Mouse (Mus musculus) hindbrain, embryonic 16.5 days (tissue): ENCODE results near the gene Bsn. TPM values are rescaled to one million over a fixed set of nuclear protein-coding genes. Genes with fewer than 3 reads are reported as not detected.

Experiments used
- ATAC-seq: fragments of 200-750 bp; cut with Nextera tagmentation; 2 replicates; pipeline ENCODE4 v1.8.0; 2017; ENCODE audit warnings: moderate TSS enrichment, moderate library complexity
- H3K27ac ChIP-seq: fragments of 300-500 bp; sonication (generic); 2 replicates; pipeline ENCODE4 v1.5.1; 2014; ENCODE audit warnings: low read depth, mild to moderate bottlenecking, control low read depth, low read length, moderate library complexity
- H3K27me3 ChIP-seq: fragments of 300-500 bp; sonication (generic); replicated peaks from 2 replicates; pipeline ENCODE4 v1.6.1; 2014; ENCODE audit warnings: low read length; ENCODE audit not compliant: control insufficient read depth, insufficient read depth
- H3K36me3 ChIP-seq: fragments of 300-500 bp; sonication (generic); 2 replicates; pipeline ENCODE4 v1.6.1; 2014; ENCODE audit warnings: mild to moderate bottlenecking, low read length, moderate library complexity, mixed read lengths; ENCODE audit not compliant: control insufficient read depth, insufficient read depth
- H3K4me1 ChIP-seq: fragments of 300-500 bp; sonication (generic); 2 replicates; pipeline ENCODE4 v1.6.1; 2014; ENCODE audit warnings: low read depth, low read length; ENCODE audit not compliant: control insufficient read depth, insufficient read depth
- H3K4me2 ChIP-seq: fragments of 300-500 bp; sonication (generic); 2 replicates; pipeline ENCODE4 v1.6.1; 2014; ENCODE audit warnings: mild to moderate bottlenecking, low read length, control low read depth, moderate library complexity
- H3K4me3 ChIP-seq: fragments of 300-500 bp; sonication (generic); 2 replicates; pipeline ENCODE4 v1.5.1; 2014; ENCODE audit warnings: mild to moderate bottlenecking, low read length, control low read depth, moderate library complexity
- H3K9ac ChIP-seq: fragments of 300-500 bp; sonication (generic); 2 replicates; pipeline ENCODE4 v1.6.1; 2014; ENCODE audit warnings: low read depth, mild to moderate bottlenecking, control low read depth, low read length, moderate library complexity
- H3K9me3 ChIP-seq: fragments of 300-500 bp; sonication (generic); 2 replicates; pipeline ENCODE4 v1.6.1; 2014; ENCODE audit warnings: mild to moderate bottlenecking, low read length, moderate library complexity; ENCODE audit not compliant: control insufficient read depth
- WGBS: fragments of 180-500 bp; shearing (Covaris S2); extraction: QIAGEN DNeasy Blood & Tissue Kit; methylation state at CpG from one replicate; pipeline ENCODE4 v1.1.7; 2014; 5-methylcytosine and 5-hydroxymethylcytosine counted together
- polyA plus RNA-seq: library from polyadenylated mRNA; unstranded; fragments of >200 nt; fragmentation: Nextera tagmentation; extraction: Ambion mirVana; gene quantifications from 2 replicates; pipeline ENCODE4 v1.2.1, GENCODE M21; 2015

Gene Bsn
- polyA plus RNA-seq, 1 experiment from 2014 or later = 9.5 TPM

GRCm38 (mm10) chr9:108112719-108113340, 77.4 kb downstream of the Bsn start:
- H3K36me3 ChIP-seq = peaks cover 31% of the 10 kb centered on the region
- no peak for ATAC-seq
- H3K9me3 ChIP-seq = no peaks in the 10 kb centered on the region
- H3K9ac ChIP-seq = no peak overlapping the region
- H3K4me1 ChIP-seq = peaks cover 9% of the 10 kb centered on the region
- no peaks in the 10 kb centered on the region for H3K27me3 ChIP-seq
- no peak overlapping the region for H3K4me3 ChIP-seq
- H3K27ac ChIP-seq = no peak overlapping the region
- no peak overlapping the region for H3K4me2 ChIP-seq
- WGBS = 84% methylated on average over 18 of the region's 18 CpGs

GRCm38 (mm10) chr9:108111593-108112121, 78.5 kb downstream of the Bsn start:
- Histone ChIP-seq H3K27ac (no peak overlapping the region), H3K36me3 (peaks cover 28% of the 10 kb centered on the region), H3K9me3 (no peaks in the 10 kb centered on the region), H3K27me3 (no peaks in the 10 kb centered on the region), H3K4me1 (peaks cover 9% of the 10 kb centered on the region), H3K4me3 (no peak overlapping the region), H3K9ac (peak overlapping the region; percentile 43), H3K4me2 (peak overlapping the region; percentile 44)
- WGBS = 70% methylated on average over 17 of the region's 17 CpGs
- no peak for ATAC-seq

DNA sequence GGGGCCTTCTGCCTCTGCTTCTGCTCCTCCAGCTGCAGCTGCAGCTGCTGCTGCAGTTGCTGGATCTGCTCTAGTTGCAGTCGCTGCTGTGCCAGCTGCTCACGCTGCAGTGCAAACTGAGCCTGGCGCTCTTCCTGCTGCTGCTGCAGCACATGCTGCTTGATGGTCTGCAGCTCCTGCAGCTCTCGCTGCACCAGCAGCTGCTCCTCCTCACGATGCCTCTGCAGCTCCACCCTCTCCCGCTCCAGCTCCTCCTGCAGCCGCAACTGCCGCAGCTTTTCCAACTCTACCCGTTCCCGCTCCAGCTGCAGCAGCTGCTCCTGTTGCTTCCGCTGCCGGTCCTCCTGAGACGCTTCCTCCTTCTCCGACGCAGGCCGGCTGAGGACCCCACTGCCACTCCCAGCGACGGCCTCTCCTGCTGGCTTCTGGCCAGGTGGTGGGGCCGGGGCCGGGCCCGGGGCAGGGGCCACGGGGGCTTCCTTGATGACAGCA, 79.0 kb downstream of the Bsn start:
- H3K27ac ChIP-seq = peak overlapping the region; percentile 29; the same call in 1 of the 2 replicates
- H3K4me3 ChIP-seq = no peak overlapping the region
- peak; percentile 18; the same call in 1 of the 2 replicates for ATAC-seq
- peak overlapping the region; percentile 44 for H3K4me2 ChIP-seq
- no peaks in the 10 kb centered on the region for H3K9me3 ChIP-seq
- peaks cover 9% of the 10 kb centered on the region for H3K4me1 ChIP-seq
- 13% methylated on average over 22 of the region's 22 CpGs for WGBS
- no peaks in the 10 kb centered on the region for H3K27me3 ChIP-seq
- peak overlapping the region; percentile 43 for H3K9ac ChIP-seq
- H3K36me3 ChIP-seq = peaks cover 28% of the 10 kb centered on the region

DNA sequence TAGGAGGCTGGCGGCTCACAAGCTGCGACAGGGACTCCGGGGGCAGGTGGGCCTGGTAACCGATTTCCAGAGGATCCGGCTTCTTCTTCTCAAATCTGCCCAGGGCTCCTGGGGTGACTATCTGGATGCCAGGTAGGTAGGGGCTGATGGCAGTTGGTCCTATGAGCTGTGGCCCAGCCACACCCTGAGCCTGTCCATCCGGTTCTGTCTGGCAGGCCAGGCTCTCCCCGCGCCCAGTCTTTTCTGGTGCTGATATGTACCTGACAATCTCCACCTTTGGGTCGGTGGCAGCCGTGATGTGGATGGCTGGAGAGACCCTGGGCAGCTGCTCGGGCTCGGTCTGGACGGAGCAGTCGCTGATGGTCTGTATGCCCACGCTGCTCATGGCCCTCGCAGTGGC, 80.0 kb downstream of the Bsn start:
- Histone ChIP-seq H3K27ac (no peak overlapping the region), H3K9ac (no peak overlapping the region), H3K4me1 (peaks cover 11% of the 10 kb centered on the region), H3K27me3 (no peaks in the 10 kb centered on the region), H3K4me2 (no peak overlapping the region), H3K9me3 (no peaks in the 10 kb centered on the region), H3K4me3 (no peak overlapping the region), H3K36me3 (peaks cover 30% of the 10 kb centered on the region)
- ATAC-seq = no peak
- 92% methylated on average over 16 of the region's 16 CpGs for WGBS

DNA sequence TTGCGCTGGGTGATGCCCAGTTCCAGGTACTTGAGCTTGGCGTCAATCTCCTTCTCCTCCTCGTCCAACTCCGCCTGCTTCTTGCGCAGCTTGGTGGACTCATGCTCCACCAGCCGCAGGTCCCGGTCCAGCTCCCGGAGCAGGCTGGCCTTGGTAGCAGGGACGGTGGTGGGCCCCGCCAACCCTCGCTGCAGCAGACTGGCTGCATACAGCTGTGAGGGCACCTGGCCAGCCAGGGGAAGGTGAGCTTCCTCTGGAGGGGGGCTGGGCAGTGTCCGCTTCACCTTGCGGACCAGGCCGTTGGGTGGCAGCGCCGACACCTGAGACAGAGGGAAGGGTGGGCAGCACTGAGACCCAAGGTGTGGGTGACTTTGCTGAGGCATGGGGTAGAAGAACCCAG, 82.3 kb downstream of the Bsn start:
- Histone ChIP-seq H3K9ac (no peak overlapping the region), H3K4me1 (peaks cover 14% of the 10 kb centered on the region), H3K36me3 (peaks cover 12% of the 10 kb centered on the region), H3K27ac (no peak overlapping the region), H3K4me3 (no peak overlapping the region), H3K27me3 (no peaks in the 10 kb centered on the region), H3K9me3 (no peaks in the 10 kb centered on the region), H3K4me2 (no peak overlapping the region)
- ATAC-seq = no peak
- 96% methylated on average over 16 of the region's 16 CpGs for WGBS

- Histone ChIP-seq H3K27ac (no peak overlapping the region), H3K4me3 (no peak overlapping the region), H3K9me3 (no peaks in the 10 kb centered on the region), H3K27me3 (no peaks in the 10 kb centered on the region), H3K4me1 (peaks cover 9% of the 10 kb centered on the region), H3K4me2 (no peak overlapping the region), H3K9ac (no peak overlapping the region), H3K36me3 (peaks cover 11% of the 10 kb centered on the region)
- ATAC-seq = no peak
- WGBS = 87% methylated on average over 23 of the region's 23 CpGs
These were observed 84.1 kb downstream of the Bsn start for GRCm38 (mm10) chr9:108106090-108106489.

GRCm38 (mm10) chr9:108105549-108105863, 84.7 kb downstream of the Bsn start:
- 0 out of 2 replicates have a peak, but pooled peaks have one; percentile 38 for ATAC-seq
- Histone ChIP-seq H3K27ac (no peak overlapping the region; the same call in 1 of the 2 replicates), H3K27me3 (no peaks in the 10 kb centered on the region), H3K4me3 (no peak overlapping the region), H3K9ac (no peak overlapping the region), H3K9me3 (no peaks in the 10 kb centered on the region), H3K4me1 (peaks cover 6% of the 10 kb centered on the region; the same call in 1 of the 2 replicates), H3K4me2 (no peak overlapping the region), H3K36me3 (peaks cover 11% of the 10 kb centered on the region)
- WGBS = 62% methylated on average over 12 of the region's 12 CpGs

- H3K27ac ChIP-seq = no peak overlapping the region; the same call in 1 of the 2 replicates
- peaks cover 6% of the 10 kb centered on the region; the same call in 1 of the 2 replicates for H3K4me1 ChIP-seq
- H3K4me2 ChIP-seq = no peak overlapping the region
- H3K4me3 ChIP-seq = no peak overlapping the region
- WGBS = 30% methylated on average over 30 of the region's 31 CpGs
- peak overlapping the region; percentile 18; the same call in 1 of the 2 replicates for H3K9ac ChIP-seq
- peaks cover 11% of the 10 kb centered on the region for H3K36me3 ChIP-seq
- 0 out of 2 replicates have a peak, but pooled peaks have one; percentile 26 for ATAC-seq
- no peaks in the 10 kb centered on the region for H3K27me3 ChIP-seq
- no peaks in the 10 kb centered on the region for H3K9me3 ChIP-seq
These were observed 85.2 kb downstream of the Bsn start for GRCm38 (mm10) chr9:108104766-108105548.

DNA sequence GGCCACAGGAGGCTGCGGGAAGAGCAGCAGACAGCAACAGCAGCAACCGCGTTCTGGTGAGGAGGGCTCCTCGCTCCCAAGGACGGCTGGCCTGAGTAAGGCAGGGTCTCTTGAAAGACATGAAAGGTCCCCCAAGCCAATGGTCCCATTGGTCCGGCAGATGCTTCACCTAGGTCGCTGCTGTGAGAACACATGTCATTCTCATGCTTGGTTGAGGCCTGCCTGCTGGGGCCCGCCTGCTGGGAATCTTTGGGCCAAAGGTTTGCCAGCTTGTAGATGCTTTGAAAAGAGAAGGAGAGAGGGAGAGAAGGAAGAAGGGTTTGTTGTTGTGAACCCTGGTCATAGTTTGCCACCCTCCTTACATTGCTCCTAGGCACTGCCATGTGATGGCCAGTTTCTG, 90.6 kb downstream of the Bsn start:
- H3K27me3 ChIP-seq = no peaks in the 10 kb centered on the region
- H3K9me3 ChIP-seq = no peaks in the 10 kb centered on the region
- peaks cover 12% of the 10 kb centered on the region for H3K36me3 ChIP-seq
- WGBS = 79% methylated on average over 8 of the region's 8 CpGs
- H3K4me2 ChIP-seq = no peak overlapping the region
- H3K4me3 ChIP-seq = no peak overlapping the region
- peaks cover 9% of the 10 kb centered on the region; the same call in 1 of the 2 replicates for H3K4me1 ChIP-seq
- ATAC-seq = no peak
- no peak overlapping the region for H3K27ac ChIP-seq
- no peak overlapping the region for H3K9ac ChIP-seq
